Mouse (Mus musculus) kidney, embryonic 16.5 days (tissue): Measurements from ENCODE around the gene Pnpla8. TPM values are rescaled to one million over a fixed set of nuclear protein-coding genes. Genes with fewer than 3 reads are reported as not detected.
"Not testable (repeated sequence)": the region's sequence is repeated elsewhere in the genome, so short reads cannot be mapped to it uniquely, and the experiment has no call there.

ENCODE experiments used
- ATAC-seq: fragments of 200-750 bp; cut with Nextera tagmentation; 2 replicates; pipeline ENCODE4 v1.8.0; 2017; ENCODE audit warnings: moderate TSS enrichment; ENCODE audit not compliant: low FRiP score, low TSS enrichment
- H3K27ac ChIP-seq: fragments of 300-500 bp; sonication (generic); 2 replicates; pipeline ENCODE4 v1.5.1; 2014; ENCODE audit warnings: low read length
- H3K27me3 ChIP-seq: fragments of 300-500 bp; sonication (generic); 2 replicates; pipeline ENCODE4 v1.6.1; 2014; ENCODE audit warnings: low read length, control low read depth, mixed read lengths; ENCODE audit not compliant: insufficient read depth
- H3K36me3 ChIP-seq: fragments of 300-500 bp; sonication (generic); 2 replicates; pipeline ENCODE4 v1.6.1; 2014; ENCODE audit warnings: low read length, control low read depth, mixed read lengths; ENCODE audit not compliant: insufficient read depth
- H3K4me1 ChIP-seq: fragments of 300-500 bp; sonication (generic); 2 replicates; pipeline ENCODE4 v1.6.1; 2014; ENCODE audit warnings: low read length, control low read depth, mixed read lengths; ENCODE audit not compliant: insufficient read depth
- H3K4me2 ChIP-seq: fragments of 300-500 bp; sonication (generic); replicated peaks from 2 replicates; pipeline ENCODE4 v1.6.1; 2014; ENCODE audit warnings: low read depth, low read length
- H3K4me3 ChIP-seq: fragments of 300-500 bp; sonication (generic); 2 replicates; pipeline ENCODE4 v1.5.1; 2014; ENCODE audit warnings: mild to moderate bottlenecking, low read length
- H3K9ac ChIP-seq: fragments of 300-500 bp; sonication (generic); replicated peaks from 2 replicates; pipeline ENCODE4 v1.6.1; 2014; ENCODE audit warnings: low read length
- H3K9me3 ChIP-seq: fragments of 300-500 bp; sonication (generic); 2 replicates; pipeline ENCODE4 v1.6.1; 2016; ENCODE audit warnings: low read length, control low read depth
- WGBS: fragments of 180-500 bp; shearing (Covaris S2); extraction: QIAGEN DNeasy Blood & Tissue Kit; methylation state at CpG from one replicate; pipeline ENCODE4 v1.1.7; 2014; 5-methylcytosine and 5-hydroxymethylcytosine counted together
- polyA plus RNA-seq: library from polyadenylated mRNA; unstranded; fragments of >200 nt; fragmentation: Nextera tagmentation; extraction: Ambion mirVana; gene quantifications from 2 replicates; pipeline ENCODE4 v1.2.1, GENCODE M21; 2015

Gene Pnpla8
- polyA plus RNA-seq, 1 experiment from 2014 or later, result 81.1 TPM

- WGBS, result under 1% methylated on average over 38 of the region's 38 CpGs
- peak; percentile 100 for ATAC-seq
- H3K27me3 ChIP-seq, result no peaks in the 10 kb centered on the region
These were observed 47.6 kb downstream of the Pnpla8 start for GRCm38 (mm10) chr12:44268728-44269302.

GRCm38 (mm10) chr12:44269311-44269831, 48.2 kb downstream of the Pnpla8 start:
- H3K4me2 ChIP-seq, result peak overlapping the region; percentile 67
- H3K27me3 ChIP-seq, result no peaks in the 10 kb centered on the region
- H3K27ac ChIP-seq, result peak overlapping the region; percentile 98
- peak overlapping the region; percentile 81 for H3K4me3 ChIP-seq
- no peaks in the 10 kb centered on the region for H3K9me3 ChIP-seq
- peak; percentile 94 for ATAC-seq
- peaks cover 13% of the 10 kb centered on the region for H3K4me1 ChIP-seq
- WGBS, result under 1% methylated on average over 35 of the region's 46 CpGs
- no peaks in the 10 kb centered on the region for H3K36me3 ChIP-seq
- peak overlapping the region; percentile 88 for H3K9ac ChIP-seq

More at GRCm38 (mm10) chr12:44268728-44269302, 47.6 kb downstream of the Pnpla8 start:
- Histone ChIP-seq H3K4me3 (peak overlapping the region; percentile 81), H3K4me1 (peaks cover 11% of the 10 kb centered on the region; the same call in 1 of the 2 replicates), H3K27ac (peak overlapping the region; percentile 98), H3K9me3 (no peaks in the 10 kb centered on the region), H3K9ac (peak overlapping the region; percentile 88), H3K4me2 (peak overlapping the region; percentile 67), H3K36me3 (no peaks in the 10 kb centered on the region)

- 90% methylated on average over 6 of the region's 6 CpGs for WGBS
- H3K4me1 ChIP-seq, result peaks cover 11% of the 10 kb centered on the region; the same call in 1 of the 2 replicates
- H3K9ac ChIP-seq, result no peak overlapping the region
- no peak for ATAC-seq
- no peak overlapping the region for H3K4me3 ChIP-seq
- no peaks in the 10 kb centered on the region for H3K9me3 ChIP-seq
- no peak overlapping the region for H3K4me2 ChIP-seq
- no peaks in the 10 kb centered on the region for H3K36me3 ChIP-seq
- no peaks in the 10 kb centered on the region for H3K27me3 ChIP-seq
- H3K27ac ChIP-seq, result 0 out of 2 replicates have a peak overlapping the region, but pooled peaks have one; percentile 18
These were observed 53.1 kb downstream of the Pnpla8 start for GRCm38 (mm10) chr12:44274125-44274835.

GRCm38 (mm10) chr12:44280147-44280546, 59.0 kb downstream of the Pnpla8 start:
- WGBS, result 79% methylated on average over 2 of the region's 2 CpGs
- not testable (repeated sequence) for H3K4me1 ChIP-seq, H3K9me3 ChIP-seq, H3K27me3 ChIP-seq, H3K36me3 ChIP-seq, H3K4me2 ChIP-seq, ATAC-seq, H3K4me3 ChIP-seq, H3K27ac ChIP-seq, H3K9ac ChIP-seq

GRCm38 (mm10) chr12:44281534-44281933, 60.4 kb downstream of the Pnpla8 start:
- Histone ChIP-seq H3K9me3 (no peaks in the 10 kb centered on the region), H3K27ac (no peak overlapping the region), H3K4me3 (no peak overlapping the region), H3K4me2 (no peak overlapping the region), H3K36me3 (0 out of 2 replicates have a peak, but pooled peaks cover 4% of the 10 kb centered on the region), H3K9ac (no peak overlapping the region), H3K27me3 (no peaks in the 10 kb centered on the region), H3K4me1 (no peaks in the 10 kb centered on the region)
- WGBS, result 79% methylated on average over 3 of the region's 3 CpGs
- no peak for ATAC-seq

GRCm38 (mm10) chr12:44283378-44283777, 62.2 kb downstream of the Pnpla8 start:
- Histone ChIP-seq H3K27me3 (no peaks in the 10 kb centered on the region), H3K4me3 (no peak overlapping the region), H3K4me2 (no peak overlapping the region), H3K9me3 (no peaks in the 10 kb centered on the region), H3K9ac (no peak overlapping the region), H3K27ac (no peak overlapping the region), H3K36me3 (peaks cover 10% of the 10 kb centered on the region; the same call in 1 of the 2 replicates), H3K4me1 (no peaks in the 10 kb centered on the region)
- 67% methylated on average over 9 of the region's 9 CpGs for WGBS
- ATAC-seq, result no peak

- no peak overlapping the region for H3K4me3 ChIP-seq
- H3K4me1 ChIP-seq, result no peaks in the 10 kb centered on the region
- WGBS, result 94% methylated on average over 8 of the region's 8 CpGs
- no peak overlapping the region for H3K27ac ChIP-seq
- no peak for ATAC-seq
- no peak overlapping the region for H3K9ac ChIP-seq
- no peak overlapping the region for H3K4me2 ChIP-seq
- H3K27me3 ChIP-seq, result no peaks in the 10 kb centered on the region
- peaks cover 15% of the 10 kb centered on the region; the same call in 1 of the 2 replicates for H3K36me3 ChIP-seq
- no peaks in the 10 kb centered on the region for H3K9me3 ChIP-seq
These were observed 65.8 kb downstream of the Pnpla8 start for GRCm38 (mm10) chr12:44286992-44287391.

- H3K4me3 ChIP-seq, result no peak overlapping the region
- peaks cover 14% of the 10 kb centered on the region; the same call in 1 of the 2 replicates for H3K36me3 ChIP-seq
- H3K9me3 ChIP-seq, result no peaks in the 10 kb centered on the region
- no peak overlapping the region for H3K9ac ChIP-seq
- no peak overlapping the region for H3K27ac ChIP-seq
- ATAC-seq, result no peak
- no peak overlapping the region for H3K4me2 ChIP-seq
- H3K27me3 ChIP-seq, result no peaks in the 10 kb centered on the region
- H3K4me1 ChIP-seq, result no peaks in the 10 kb centered on the region
These were observed 71.1 kb downstream of the Pnpla8 start for GRCm38 (mm10) chr12:44292281-44292680.

- ATAC-seq, result no peak
- Histone ChIP-seq H3K36me3 (peaks cover 19% of the 10 kb centered on the region; the same call in 1 of the 2 replicates), H3K4me3 (no peak overlapping the region), H3K27me3 (no peaks in the 10 kb centered on the region), H3K9ac (no peak overlapping the region), H3K4me2 (no peak overlapping the region), H3K27ac (no peak overlapping the region), H3K9me3 (no peaks in the 10 kb centered on the region), H3K4me1 (0 out of 2 replicates have a peak, but pooled peaks cover 9% of the 10 kb centered on the region)
These were observed 79.6 kb downstream of the Pnpla8 start for GRCm38 (mm10) chr12:44300793-44301192.

- Histone ChIP-seq H3K4me3 (no peak overlapping the region), H3K27me3 (no peaks in the 10 kb centered on the region)
- 88% methylated on average over 1 of the region's 1 CpGs for WGBS
These were observed 82.8 kb downstream of the Pnpla8 start for GRCm38 (mm10) chr12:44304012-44304411.

More at GRCm38 (mm10) chr12:44304012-44304411, 82.8 kb downstream of the Pnpla8 start:
- Histone ChIP-seq H3K4me2 (no peak overlapping the region), H3K36me3 (peaks cover 23% of the 10 kb centered on the region), H3K27ac (no peak overlapping the region), H3K9me3 (no peaks in the 10 kb centered on the region), H3K9ac (no peak overlapping the region), H3K4me1 (0 out of 2 replicates have a peak, but pooled peaks cover 9% of the 10 kb centered on the region)
- no peak for ATAC-seq
